Mouse (Mus musculus) forebrain, embryonic 12.5 days (tissue): ENCODE data around the gene Gm2a. TPM values are rescaled to one million over a fixed set of nuclear protein-coding genes. Genes with fewer than 3 reads are reported as not detected.
"Not testable (repeated sequence)": the region's sequence is repeated elsewhere in the genome, so short reads cannot be mapped to it uniquely, and the experiment has no call there.

Experiments used
- ATAC-seq: fragments of 200-750 bp; cut with Nextera tagmentation; 2 replicates; pipeline ENCODE4 v1.8.0; 2017; ENCODE audit warnings: moderate TSS enrichment; ENCODE audit not compliant: low FRiP score
- H3K27ac ChIP-seq: fragments of 300-500 bp; sonication (generic); 2 replicates; pipeline ENCODE4 v1.5.1; 2016; ENCODE audit warnings: mild to moderate bottlenecking
- H3K27me3 ChIP-seq: fragments of 300-500 bp; sonication (generic); 2 replicates; pipeline ENCODE4 v1.6.1; 2016; ENCODE audit warnings: mild to moderate bottlenecking
- H3K36me3 ChIP-seq: fragments of 300-500 bp; sonication (generic); replicated peaks from 2 replicates; pipeline ENCODE4 v1.6.1; 2016; ENCODE audit warnings: mild to moderate bottlenecking
- H3K4me1 ChIP-seq: fragments of 300-500 bp; sonication (generic); 2 replicates; pipeline ENCODE4 v1.6.1; 2016
- H3K4me2 ChIP-seq: fragments of 300-500 bp; sonication (generic); 2 replicates; pipeline ENCODE4 v1.6.1; 2016; ENCODE audit warnings: mild to moderate bottlenecking, moderate library complexity
- H3K4me3 ChIP-seq: fragments of 300-500 bp; sonication (generic); replicated peaks from 2 replicates; pipeline ENCODE4 v1.5.1; 2016; ENCODE audit warnings: mild to moderate bottlenecking
- H3K9ac ChIP-seq: fragments of 300-500 bp; sonication (generic); 2 replicates; pipeline ENCODE4 v1.6.1; 2016; ENCODE audit warnings: mild to moderate bottlenecking
- H3K9me3 ChIP-seq: fragments of 300-500 bp; sonication (generic); 2 replicates; pipeline ENCODE4 v1.6.1; 2016
- WGBS: fragments of 180-500 bp; shearing (Covaris S2); methylation state at CpG from one replicate; pipeline ENCODE4 v1.1.7; 2016; 5-methylcytosine and 5-hydroxymethylcytosine counted together
- polyA plus RNA-seq: library from polyadenylated mRNA; unstranded; fragments of >200 nt; fragmentation: Nextera tagmentation; extraction: Ambion mirVana; gene quantifications from 2 replicates; pipeline ENCODE4 v1.2.1, GENCODE M21; 2016

Gene Gm2a
- polyA plus RNA-seq, 1 experiment from 2014 or later, result 10.6 TPM

- Histone ChIP-seq H3K4me1 (peaks cover 15% of the 10 kb centered on the region), H3K9ac (peak within 1 kb of the TSS; percentile 61), H3K9me3 (no peaks in the 10 kb centered on the region), H3K36me3 (no peaks in the 10 kb centered on the region), H3K4me3 (peak within 1 kb of the TSS; percentile 46), H3K4me2 (peak within 1 kb of the TSS; percentile 96), H3K27me3 (peaks cover 36% of the 10 kb centered on the region), H3K27ac (no peak within 1 kb of the TSS)
- WGBS, result under 1% methylated on average over 50 of the region's 50 CpGs
- ATAC-seq, result peak; percentile 57; the same call in 1 of the 2 replicates
Measured at GRCm38 (mm10) chr11:55077331-55078231, 20.3 kb upstream of the Gm2a start, which contains the start of gene Ccdc69. Gene Ccdc69, minus strand, starts transcription at chr11:55078131.

GRCm38 (mm10) chr11:55078502-55078901 lies 19.4 kb upstream of the Gm2a start:
- Histone ChIP-seq H3K4me1 (peaks cover 15% of the 10 kb centered on the region), H3K36me3 (no peaks in the 10 kb centered on the region), H3K4me3 (no peak overlapping the region), H3K27me3 (peaks cover 36% of the 10 kb centered on the region), H3K4me2 (peak overlapping the region; percentile 96; the same call in 1 of the 2 replicates), H3K9me3 (no peaks in the 10 kb centered on the region), H3K27ac (no peak overlapping the region), H3K9ac (no peak overlapping the region)
- ATAC-seq, result no peak
- 60% methylated on average over 3 of the region's 3 CpGs for WGBS

GRCm38 (mm10) chr11:55079180-55079579 lies 18.7 kb upstream of the Gm2a start:
- no peak overlapping the region for H3K27ac ChIP-seq
- no peak overlapping the region for H3K4me3 ChIP-seq
- H3K36me3 ChIP-seq, result no peaks in the 10 kb centered on the region
- no peak overlapping the region for H3K4me2 ChIP-seq
- H3K9ac ChIP-seq, result no peak overlapping the region
- ATAC-seq, result no peak
- 59% methylated on average over 4 of the region's 4 CpGs for WGBS
- no peaks in the 10 kb centered on the region for H3K9me3 ChIP-seq
- H3K27me3 ChIP-seq, result peaks cover 36% of the 10 kb centered on the region
- H3K4me1 ChIP-seq, result peaks cover 15% of the 10 kb centered on the region

DNA sequence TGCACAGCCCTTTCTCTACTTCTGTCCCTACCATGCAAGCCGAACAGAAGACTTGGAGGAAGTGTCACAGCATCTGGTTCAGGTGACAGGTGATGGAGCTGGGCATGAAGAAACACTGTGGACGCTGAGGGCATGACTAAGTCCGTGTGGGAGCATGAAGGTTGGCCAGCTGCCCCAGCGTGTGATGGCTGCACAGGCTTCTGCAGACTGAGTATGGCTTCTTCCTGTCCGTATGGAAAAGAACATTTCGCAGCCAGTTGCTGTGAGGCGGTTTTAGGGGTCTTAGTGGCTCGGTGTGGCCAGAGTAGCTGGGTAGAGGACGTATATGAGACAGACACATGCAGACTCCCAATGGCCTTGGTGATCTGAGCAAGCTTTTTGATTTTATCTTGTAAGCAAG lies 16.7 kb upstream of the Gm2a start:
- H3K9me3 ChIP-seq, result no peaks in the 10 kb centered on the region
- H3K4me3 ChIP-seq, result no peak overlapping the region
- no peak for ATAC-seq
- WGBS, result 91% methylated on average over 9 of the region's 9 CpGs
- H3K9ac ChIP-seq, result no peak overlapping the region
- H3K4me2 ChIP-seq, result no peak overlapping the region
- no peaks in the 10 kb centered on the region for H3K36me3 ChIP-seq
- H3K4me1 ChIP-seq, result peaks cover 15% of the 10 kb centered on the region
- no peak overlapping the region for H3K27ac ChIP-seq
- H3K27me3 ChIP-seq, result peaks cover 31% of the 10 kb centered on the region

DNA sequence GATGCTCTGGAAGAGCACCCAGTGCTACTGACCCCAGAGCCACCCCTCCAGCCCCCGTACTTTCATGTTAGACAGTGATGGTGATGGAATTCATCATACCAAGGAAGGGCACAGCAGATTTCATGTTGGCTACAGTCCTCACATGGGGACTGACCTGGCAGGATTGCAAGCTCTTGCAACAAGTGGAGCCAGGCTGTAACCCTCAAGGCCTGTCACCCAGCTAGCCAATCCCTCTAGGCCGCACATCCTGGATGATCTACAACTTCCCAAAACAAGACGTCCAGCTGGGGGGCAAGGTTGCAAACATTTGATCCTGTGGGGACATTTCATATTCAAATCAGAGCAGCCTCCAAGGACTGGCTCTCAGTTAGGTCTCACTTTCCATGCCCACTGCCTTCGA lies 13.3 kb upstream of the Gm2a start:
- WGBS, result 79% methylated on average over 4 of the region's 4 CpGs
- Histone ChIP-seq H3K27ac (no peak overlapping the region), H3K9ac (no peak overlapping the region)

DNA sequence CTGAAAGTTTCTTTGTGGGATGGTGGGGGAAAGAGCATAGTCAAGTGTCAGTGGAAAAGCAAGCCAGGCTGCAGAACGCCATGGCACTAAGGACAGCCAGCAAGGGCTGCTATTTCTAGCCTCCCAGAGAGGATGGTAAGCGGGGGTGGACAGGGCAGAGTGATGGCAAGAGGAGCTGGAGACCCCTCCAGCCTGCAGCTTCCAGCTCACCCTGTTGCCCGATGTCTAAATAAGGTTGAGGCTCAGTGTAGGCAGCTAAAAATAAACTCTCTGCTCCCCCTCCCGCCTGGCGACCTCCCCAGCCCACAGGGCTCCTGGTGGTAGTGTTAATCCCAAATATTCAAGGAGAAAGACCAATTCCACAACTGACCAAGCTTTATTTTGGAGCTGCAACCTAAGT lies 12.5 kb upstream of the Gm2a start:
- no peak overlapping the region for H3K4me3 ChIP-seq
- no peak overlapping the region for H3K4me2 ChIP-seq
- H3K36me3 ChIP-seq, result no peaks in the 10 kb centered on the region
- no peak overlapping the region for H3K9ac ChIP-seq
- no peaks in the 10 kb centered on the region for H3K4me1 ChIP-seq
- H3K27ac ChIP-seq, result no peak overlapping the region
- H3K9me3 ChIP-seq, result no peaks in the 10 kb centered on the region
- WGBS, result 68% methylated on average over 5 of the region's 5 CpGs
- H3K27me3 ChIP-seq, result no peaks in the 10 kb centered on the region; the same call in 1 of the 2 replicates
- ATAC-seq, result no peak

More for the DNA sequence above, 13.3 kb upstream of the Gm2a start:
- H3K9me3 ChIP-seq, result no peaks in the 10 kb centered on the region
- H3K36me3 ChIP-seq, result no peaks in the 10 kb centered on the region
- no peaks in the 10 kb centered on the region; the same call in 1 of the 2 replicates for H3K27me3 ChIP-seq
- H3K4me2 ChIP-seq, result no peak overlapping the region
- H3K4me1 ChIP-seq, result no peaks in the 10 kb centered on the region
- no peak for ATAC-seq
- no peak overlapping the region for H3K4me3 ChIP-seq

DNA sequence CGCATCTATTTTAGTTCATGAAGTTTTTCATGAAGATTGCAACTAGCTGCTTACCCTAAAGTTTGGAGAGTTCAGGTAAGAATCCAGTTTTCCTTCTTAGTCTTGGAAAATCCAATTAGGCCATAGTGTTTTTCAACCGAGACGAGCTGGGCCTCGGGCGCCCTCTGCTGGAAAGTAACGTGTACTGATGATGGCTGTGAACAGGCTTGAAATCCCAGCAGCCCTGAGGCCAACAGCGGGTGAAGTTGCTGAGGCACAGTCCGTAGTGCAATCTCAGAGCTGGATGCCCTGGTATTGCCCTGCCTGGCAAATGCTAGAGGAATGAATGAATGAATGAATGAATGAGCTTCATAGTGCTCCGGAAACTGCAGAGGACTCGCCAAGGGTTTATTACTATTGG lies 10.9 kb upstream of the Gm2a start:
- H3K4me2 ChIP-seq, result no peak overlapping the region
- no peaks in the 10 kb centered on the region for H3K9me3 ChIP-seq
- H3K9ac ChIP-seq, result no peak overlapping the region
- no peaks in the 10 kb centered on the region; the same call in 1 of the 2 replicates for H3K27me3 ChIP-seq
- no peak for ATAC-seq
- no peak overlapping the region for H3K27ac ChIP-seq
- H3K36me3 ChIP-seq, result no peaks in the 10 kb centered on the region
- no peaks in the 10 kb centered on the region for H3K4me1 ChIP-seq
- WGBS, result 9% methylated on average over 10 of the region's 10 CpGs
- H3K4me3 ChIP-seq, result no peak overlapping the region

GRCm38 (mm10) chr11:55089892-55090291 lies 8.0 kb upstream of the Gm2a start:
- Histone ChIP-seq H3K9ac (no peak overlapping the region), H3K36me3 (no peaks in the 10 kb centered on the region), H3K27me3 (no peaks in the 10 kb centered on the region; the same call in 1 of the 2 replicates), H3K27ac (no peak overlapping the region), H3K9me3 (no peaks in the 10 kb centered on the region), H3K4me3 (no peak overlapping the region), H3K4me1 (no peaks in the 10 kb centered on the region), H3K4me2 (no peak overlapping the region)
- no peak for ATAC-seq
- 81% methylated on average over 2 of the region's 2 CpGs for WGBS

- Histone ChIP-seq H3K36me3 (no peaks in the 10 kb centered on the region), H3K9me3 (no peaks in the 10 kb centered on the region), H3K27me3 (no peaks in the 10 kb centered on the region), H3K4me1 (peaks cover 4% of the 10 kb centered on the region; the same call in 1 of the 2 replicates), H3K4me3 (no peak overlapping the region), H3K9ac (no peak overlapping the region), H3K4me2 (no peak overlapping the region), H3K27ac (no peak overlapping the region)
- ATAC-seq, result no peak
- 84% methylated on average over 7 of the region's 7 CpGs for WGBS
Measured at GRCm38 (mm10) chr11:55093096-55093495, 4.8 kb upstream of the Gm2a start.

DNA sequence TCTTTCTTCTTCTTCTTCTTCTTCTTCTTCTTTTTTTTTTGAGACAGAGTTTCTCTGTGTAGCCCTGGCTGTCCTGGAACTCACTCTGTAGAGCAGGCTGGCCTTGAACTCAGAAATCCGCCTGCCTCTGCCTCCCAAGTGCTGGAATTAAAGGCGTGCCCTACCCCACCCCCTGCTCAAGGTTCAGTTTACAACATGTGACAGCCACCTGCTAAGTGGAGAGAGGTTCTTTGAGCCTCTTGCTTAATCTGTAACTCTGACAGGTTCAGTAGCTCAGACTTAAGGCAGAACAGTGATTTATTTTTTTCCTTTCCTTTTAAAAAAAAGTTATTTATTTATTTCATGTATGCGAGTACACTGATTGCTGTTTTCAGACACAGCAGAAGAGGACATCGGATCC lies 1.6 kb upstream of the Gm2a start:
- peaks cover 18% of the 10 kb centered on the region for H3K4me1 ChIP-seq
- not testable (repeated sequence) for H3K9ac ChIP-seq, H3K36me3 ChIP-seq, H3K9me3 ChIP-seq, H3K4me2 ChIP-seq, H3K27ac ChIP-seq, H3K27me3 ChIP-seq, H3K4me3 ChIP-seq, ATAC-seq
- 83% methylated on average over 4 of the region's 4 CpGs for WGBS

- Histone ChIP-seq H3K4me3 (peak overlapping the region; percentile 51), H3K9me3 (no peaks in the 10 kb centered on the region), H3K27ac (no peak overlapping the region), H3K36me3 (no peaks in the 10 kb centered on the region), H3K4me2 (peak overlapping the region; percentile 56), H3K27me3 (no peaks in the 10 kb centered on the region), H3K4me1 (peaks cover 18% of the 10 kb centered on the region), H3K9ac (no peak overlapping the region)
- no peak for ATAC-seq
- WGBS, result 44% methylated on average over 11 of the region's 11 CpGs
Measured at GRCm38 (mm10) chr11:55096731-55097462, 1.0 kb upstream of the Gm2a start.

- Histone ChIP-seq H3K36me3 (no peaks in the 10 kb centered on the region), H3K4me2 (peak overlapping the region; percentile 56), H3K9ac (peak overlapping the region; percentile 52), H3K4me1 (peaks cover 21% of the 10 kb centered on the region), H3K9me3 (no peaks in the 10 kb centered on the region), H3K27ac (peak overlapping the region; percentile 44; the same call in 1 of the 2 replicates), H3K4me3 (peak overlapping the region; percentile 51), H3K27me3 (no peaks in the 10 kb centered on the region)
- WGBS, result 14% methylated on average over 24 of the region's 24 CpGs
- ATAC-seq, result no peak
Measured at GRCm38 (mm10) chr11:55098189-55098915, 437 bp downstream of the Gm2a start.
